Mouse (Mus musculus) brain, embryonic 14.5 days (tissue): Measurements from ENCODE around the gene Edem3.

Source experiments
- CTCF ChIP-seq: fragments of 200-500 bp; IDR thresholded peaks from 2 replicates; pipeline ENCODE4 v1.5.1; 2012; ENCODE audit warnings: inconsistent platforms, mild to moderate bottlenecking, moderate library complexity, borderline replicate concordance; ENCODE audit not compliant: insufficient read depth, insufficient read length; ENCODE audit errors: extremely low read depth
- POLR2A ChIP-seq: fragments of 200-500 bp; IDR thresholded peaks from 2 replicates; pipeline ENCODE4 v1.6.1; 2012; ENCODE audit warnings: mild to moderate bottlenecking, inconsistent platforms, borderline replicate concordance; ENCODE audit not compliant: poor library complexity, insufficient read depth, insufficient read length, severe bottlenecking; ENCODE audit errors: extremely low read depth

- TF ChIP-seq CTCF, result peak; percentile 91
- TF ChIP-seq POLR2A, result no peak
Observed at GRCm38 (mm10) chr1:151705723-151706396, 49.3 kb upstream of the Edem3 start.
